Mouse (Mus musculus) midbrain, embryonic 13.5 days (tissue): ENCODE results near the gene Pnmt. TPM values are rescaled to one million over a fixed set of nuclear protein-coding genes. Genes with fewer than 3 reads are reported as not detected.

Experiments
- ATAC-seq: fragments of 200-750 bp; cut with Nextera tagmentation; 2 replicates; pipeline ENCODE4 v1.8.0; 2017; ENCODE audit warnings: mild to moderate bottlenecking, moderate TSS enrichment, moderate library complexity
- H3K27ac ChIP-seq: fragments of 300-500 bp; sonication (generic); 2 replicates; pipeline ENCODE4 v1.5.1; 2015; ENCODE audit warnings: inconsistent platforms, mild to moderate bottlenecking, moderate library complexity
- H3K27me3 ChIP-seq: fragments of 300-500 bp; sonication (generic); 2 replicates; pipeline ENCODE4 v1.6.1; 2015; ENCODE audit warnings: mild to moderate bottlenecking, inconsistent platforms
- H3K36me3 ChIP-seq: fragments of 300-500 bp; sonication (generic); 2 replicates; pipeline ENCODE4 v1.6.1; 2015; ENCODE audit warnings: mild to moderate bottlenecking, inconsistent platforms
- H3K4me1 ChIP-seq: fragments of 300-500 bp; sonication (generic); replicated peaks from 2 replicates; pipeline ENCODE4 v1.6.1; 2015; ENCODE audit warnings: inconsistent platforms
- H3K4me2 ChIP-seq: fragments of 300-500 bp; sonication (generic); replicated peaks from 2 replicates; pipeline ENCODE4 v1.6.1; 2015; ENCODE audit warnings: moderate library complexity, mild to moderate bottlenecking, inconsistent platforms
- H3K4me3 ChIP-seq: fragments of 300-500 bp; sonication (generic); replicated peaks from 2 replicates; pipeline ENCODE4 v1.5.1; 2015; ENCODE audit warnings: mild to moderate bottlenecking, inconsistent platforms
- H3K9ac ChIP-seq: fragments of 300-500 bp; sonication (generic); replicated peaks from 2 replicates; pipeline ENCODE4 v1.6.1; 2015; ENCODE audit warnings: mild to moderate bottlenecking, inconsistent platforms
- H3K9me3 ChIP-seq: fragments of 300-500 bp; sonication (generic); 2 replicates; pipeline ENCODE4 v1.6.1; 2016; ENCODE audit warnings: mild to moderate bottlenecking, inconsistent platforms
- WGBS: fragments of 180-500 bp; shearing (Covaris S2); methylation state at CpG from one replicate; pipeline ENCODE4 v1.1.7; 2015; 5-methylcytosine and 5-hydroxymethylcytosine counted together
- polyA plus RNA-seq: library from polyadenylated mRNA; unstranded; fragments of >200 nt; fragmentation: Nextera tagmentation; extraction: Ambion mirVana; gene quantifications from 2 replicates; pipeline ENCODE4 v1.2.1, GENCODE M21; 2015

The Pnmt gene
- polyA plus RNA-seq, 1 experiment from 2014 or later: 0.23 TPM

DNA sequence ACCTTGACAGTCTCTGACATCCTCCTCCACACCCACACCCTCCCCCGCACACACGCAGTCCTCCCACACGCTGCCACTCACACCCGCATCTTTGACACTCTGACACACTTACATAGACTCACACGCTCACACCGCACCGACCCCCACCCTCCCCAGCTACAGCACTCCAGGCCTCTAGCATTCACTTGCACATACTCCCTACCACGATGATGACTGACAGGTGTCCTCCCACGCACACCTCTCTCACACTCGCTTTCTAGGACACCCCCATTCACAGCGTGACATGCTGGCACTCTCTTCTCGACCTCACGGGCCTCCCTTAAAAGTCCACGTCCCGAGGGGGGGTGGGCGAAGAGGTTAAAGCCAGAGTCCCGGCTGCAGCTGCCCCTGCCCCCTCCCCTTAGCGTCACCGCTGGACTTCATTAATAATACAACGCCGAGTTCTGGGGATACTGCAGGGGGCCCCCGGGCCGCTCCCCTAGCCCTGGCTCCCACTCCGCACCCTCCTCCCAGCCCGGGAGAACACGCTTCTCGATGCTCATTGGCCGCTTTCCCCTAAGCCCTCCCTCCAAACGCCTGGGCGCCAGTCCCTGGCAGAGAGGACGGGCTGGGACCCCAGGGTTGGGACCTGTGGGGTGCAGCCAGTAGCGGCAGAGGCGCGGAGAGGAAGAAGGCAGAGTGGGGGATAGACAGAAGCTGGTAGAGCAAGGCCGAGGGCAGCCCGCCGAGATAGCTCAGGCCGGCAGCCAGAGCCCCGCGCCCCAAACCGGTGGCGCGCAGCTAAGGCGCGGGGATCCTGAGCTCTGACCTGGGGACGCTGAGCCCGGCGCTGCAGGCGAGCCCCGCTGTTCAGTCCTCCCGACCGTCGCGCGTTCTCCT lies 37.9 kb upstream of the Pnmt start, which contains the start of gene Ppp1r1b:
TSS of gene Ppp1r1b (plus strand) at position 322 of the 879 bp plus-strand sequence.
- Histone ChIP-seq H3K9me3 (no peaks in the 10 kb centered on the region), H3K4me3 (peak within 1 kb of the TSS; percentile 54), H3K4me1 (peaks cover 22% of the 10 kb centered on the region), H3K27me3 (peaks cover 95% of the 10 kb centered on the region), H3K4me2 (peak within 1 kb of the TSS; percentile 97), H3K27ac (no peak within 1 kb of the TSS), H3K36me3 (no peaks in the 10 kb centered on the region), H3K9ac (peak within 1 kb of the TSS; percentile 66)
- peak; percentile 74 for ATAC-seq
- under 1% methylated on average over 55 of the region's 55 CpGs for WGBS

DNA sequence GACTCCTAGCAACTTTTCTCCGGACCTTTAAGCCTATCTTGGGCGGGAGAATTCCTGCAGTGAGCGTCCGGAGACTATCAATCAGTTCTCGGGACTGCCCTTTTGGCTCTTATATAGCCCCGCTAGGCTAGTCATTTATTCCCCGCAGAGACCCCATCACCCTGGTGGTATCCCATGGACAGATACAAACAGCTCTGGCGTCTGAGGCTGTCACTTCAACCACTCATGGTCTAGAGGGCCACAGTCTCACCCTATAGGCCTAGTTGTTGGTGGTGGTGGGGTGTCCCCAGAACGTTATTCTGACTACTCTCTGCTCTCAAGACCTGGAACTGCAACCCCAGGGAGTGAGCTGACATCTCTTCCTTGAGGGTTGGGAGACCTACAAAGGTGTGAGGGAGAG lies 36.9 kb upstream of the Pnmt start:
- no peak for ATAC-seq
- no peaks in the 10 kb centered on the region for H3K36me3 ChIP-seq
- no peak overlapping the region for H3K27ac ChIP-seq
- H3K4me3 ChIP-seq: peak overlapping the region; percentile 54
- H3K9ac ChIP-seq: peak overlapping the region; percentile 66; the same call in 1 of the 2 replicates
- peaks cover 95% of the 10 kb centered on the region for H3K27me3 ChIP-seq
- H3K9me3 ChIP-seq: no peaks in the 10 kb centered on the region
- 4% methylated on average over 9 of the region's 9 CpGs for WGBS
- H3K4me2 ChIP-seq: peak overlapping the region; percentile 97
- peaks cover 22% of the 10 kb centered on the region for H3K4me1 ChIP-seq

DNA sequence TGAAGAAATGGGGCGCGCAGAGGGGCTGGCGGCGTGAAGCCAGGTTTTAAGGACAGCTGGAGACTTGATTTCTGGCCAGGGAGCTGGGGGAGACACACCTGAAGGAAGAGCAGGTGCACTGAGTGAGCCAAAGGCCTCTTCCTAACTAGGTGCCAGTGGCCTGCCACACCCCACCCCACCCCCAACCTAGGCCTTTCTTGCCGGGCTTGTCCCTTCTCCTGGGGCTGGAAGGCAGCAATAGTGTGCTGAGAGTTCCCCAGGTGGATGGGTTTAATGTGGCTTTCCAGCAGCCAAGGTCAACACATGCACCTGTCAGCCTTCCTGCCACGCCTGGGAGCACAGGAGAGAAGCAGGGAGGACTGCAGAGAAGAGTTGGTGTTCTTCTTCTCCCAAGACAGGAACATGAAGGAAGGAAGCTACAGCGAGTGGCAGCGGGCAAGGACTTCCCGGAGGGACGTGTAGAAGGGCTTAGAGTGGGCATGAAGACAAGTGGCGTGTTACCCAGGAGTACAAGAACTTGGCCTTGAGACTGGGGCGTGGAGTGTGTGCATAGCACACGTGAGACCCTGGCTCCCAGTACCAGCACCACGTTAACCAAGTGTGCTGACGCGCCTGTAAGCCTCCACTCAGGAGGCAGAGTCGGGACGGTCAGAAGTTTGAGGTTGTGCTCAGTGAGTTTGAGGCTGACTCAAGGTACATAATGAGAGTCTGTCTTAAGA lies 33.8 kb upstream of the Pnmt start:
- no peak overlapping the region for H3K4me2 ChIP-seq
- 77% methylated on average over 18 of the region's 18 CpGs for WGBS
- H3K4me3 ChIP-seq: no peak overlapping the region
- H3K27ac ChIP-seq: no peak overlapping the region
- no peaks in the 10 kb centered on the region for H3K36me3 ChIP-seq
- peaks cover 26% of the 10 kb centered on the region for H3K4me1 ChIP-seq
- H3K9me3 ChIP-seq: no peaks in the 10 kb centered on the region
- ATAC-seq: no peak
- peaks cover 82% of the 10 kb centered on the region for H3K27me3 ChIP-seq
- H3K9ac ChIP-seq: no peak overlapping the region

DNA sequence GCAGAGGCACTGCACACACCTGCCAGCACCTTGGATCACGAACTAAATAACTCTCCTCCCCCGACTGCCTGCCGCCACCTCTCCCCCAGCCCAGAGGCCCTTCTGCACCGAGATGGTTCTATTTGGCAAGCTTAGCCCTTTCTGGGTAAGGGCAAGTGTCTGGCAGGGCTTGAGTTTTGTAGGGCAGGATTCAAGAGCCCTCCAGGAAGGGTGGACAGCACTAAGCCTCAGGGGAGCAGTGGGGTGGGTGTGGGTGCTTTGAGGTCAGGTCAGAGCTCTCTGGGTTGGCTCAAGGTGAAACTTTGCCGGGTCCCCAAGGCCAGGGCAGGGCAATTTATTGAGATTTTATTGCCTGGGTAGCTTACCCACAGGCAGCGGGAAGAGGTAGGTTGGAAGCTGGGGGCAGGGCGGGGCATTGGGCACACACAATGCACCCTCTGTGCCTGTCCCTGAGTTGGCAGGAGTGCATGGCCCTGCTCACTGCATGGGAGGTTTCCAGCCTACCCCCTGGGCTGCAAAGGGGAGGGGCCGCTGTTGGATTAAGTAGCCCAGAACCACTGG lies 32.5 kb upstream of the Pnmt start:
- peaks cover 70% of the 10 kb centered on the region for H3K27me3 ChIP-seq
- ATAC-seq: no peak
- H3K36me3 ChIP-seq: no peaks in the 10 kb centered on the region
- H3K9ac ChIP-seq: no peak overlapping the region
- no peak overlapping the region for H3K4me3 ChIP-seq
- H3K9me3 ChIP-seq: no peaks in the 10 kb centered on the region
- peaks cover 19% of the 10 kb centered on the region for H3K4me1 ChIP-seq
- H3K4me2 ChIP-seq: no peak overlapping the region
- 41% methylated on average over 8 of the region's 8 CpGs for WGBS
- no peak overlapping the region for H3K27ac ChIP-seq

DNA sequence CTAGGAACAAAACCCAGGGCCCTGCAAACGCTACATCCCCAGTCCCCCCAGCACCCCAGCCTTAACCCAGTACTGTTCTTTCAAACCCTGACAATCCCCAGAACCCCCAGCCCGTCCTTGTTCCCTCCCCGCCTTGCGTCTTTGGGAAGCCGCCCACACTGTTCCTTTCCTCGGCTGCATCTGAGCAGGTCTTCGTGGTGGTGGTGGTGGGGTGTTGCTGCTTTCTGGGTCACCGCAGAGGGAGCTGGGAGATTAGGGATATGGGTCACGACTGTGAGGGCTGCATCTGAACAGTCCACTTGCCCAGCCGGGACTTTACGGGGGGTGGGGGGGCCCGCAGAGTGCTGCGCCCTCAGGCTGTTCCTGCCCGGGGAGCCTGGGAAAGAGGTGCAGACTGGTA lies 31.8 kb upstream of the Pnmt start:
- 57% methylated on average over 14 of the region's 14 CpGs for WGBS
- Histone ChIP-seq H3K9ac (no peak overlapping the region), H3K27me3 (peaks cover 63% of the 10 kb centered on the region), H3K4me2 (no peak overlapping the region), H3K4me1 (peaks cover 22% of the 10 kb centered on the region), H3K36me3 (no peaks in the 10 kb centered on the region), H3K27ac (no peak overlapping the region), H3K9me3 (no peaks in the 10 kb centered on the region), H3K4me3 (no peak overlapping the region)
- ATAC-seq: no peak

DNA sequence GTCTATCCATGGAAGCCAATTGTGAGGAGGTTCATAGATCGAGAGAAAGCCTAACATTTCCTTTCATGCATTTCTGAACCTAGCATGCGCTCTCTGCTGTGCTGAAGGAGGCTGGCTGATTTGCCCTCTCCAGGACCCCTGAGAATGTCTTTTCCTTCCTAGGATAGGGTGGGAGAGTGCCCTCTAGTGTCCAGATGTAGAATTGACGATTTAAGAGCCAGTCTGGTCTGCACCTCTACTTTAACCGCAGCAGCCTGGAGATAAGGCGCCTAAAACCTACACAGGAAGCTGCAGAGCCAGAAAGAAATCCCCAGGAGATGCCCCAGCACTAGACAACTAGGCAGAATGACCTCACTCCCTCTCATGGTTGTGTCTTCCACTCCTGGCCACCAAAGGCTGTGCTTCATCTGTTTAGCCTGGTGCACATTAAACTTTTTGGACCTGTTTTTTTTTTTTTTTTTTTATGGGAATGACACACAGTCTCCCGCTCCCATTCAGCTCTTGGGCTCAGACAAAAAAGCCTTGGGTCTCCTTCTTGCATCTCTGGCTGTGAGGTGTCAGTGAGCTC lies 30.4 kb upstream of the Pnmt start:
- Histone ChIP-seq H3K9me3 (no peaks in the 10 kb centered on the region), H3K4me3 (no peak overlapping the region), H3K36me3 (no peaks in the 10 kb centered on the region), H3K4me2 (no peak overlapping the region), H3K4me1 (peaks cover 36% of the 10 kb centered on the region), H3K27ac (no peak overlapping the region), H3K9ac (no peak overlapping the region), H3K27me3 (peaks cover 49% of the 10 kb centered on the region)
- WGBS: 7% methylated on average over 6 of the region's 6 CpGs
- no peak for ATAC-seq

DNA sequence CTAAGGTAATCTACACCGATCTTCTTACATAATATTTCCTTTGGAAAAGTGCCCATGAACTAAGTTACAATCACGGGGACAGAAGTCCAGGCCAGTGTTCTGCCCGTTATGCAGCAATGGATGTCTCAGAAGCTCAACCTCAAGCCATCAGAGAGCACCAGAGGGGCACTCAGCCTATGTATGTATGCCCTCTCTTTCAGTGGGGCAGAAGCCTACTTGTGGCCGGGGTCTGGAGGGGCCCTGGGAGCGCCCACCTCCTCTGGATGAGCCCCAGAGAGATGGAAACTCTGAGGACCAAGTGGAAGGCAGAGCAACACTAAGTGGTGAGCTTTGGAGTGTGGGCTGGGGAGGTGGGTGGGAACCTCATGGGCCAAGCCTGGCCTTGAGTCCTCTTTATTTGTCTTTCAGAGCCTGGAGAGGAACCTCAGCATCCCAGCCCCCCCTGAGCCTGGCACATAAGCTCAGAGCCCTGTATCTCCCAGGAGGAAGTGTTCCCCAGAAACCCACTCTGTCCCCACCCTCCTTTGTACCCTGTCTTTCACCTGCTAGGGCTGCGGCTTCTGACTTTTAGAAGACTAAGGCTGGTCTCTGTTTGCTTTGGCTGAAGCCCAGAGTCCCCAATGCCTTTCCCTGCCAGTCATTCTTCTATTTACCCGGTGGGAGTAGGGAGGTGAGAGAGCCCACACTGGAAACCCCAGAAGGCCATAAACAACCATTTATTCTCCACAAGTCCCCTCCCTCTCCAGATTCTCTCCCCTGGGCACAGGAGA lies 29.4 kb upstream of the Pnmt start:
- no peak overlapping the region for H3K4me3 ChIP-seq
- H3K4me2 ChIP-seq: peak overlapping the region; percentile 88; the same call in 1 of the 2 replicates
- H3K27me3 ChIP-seq: peaks cover 39% of the 10 kb centered on the region
- ATAC-seq: no peak
- H3K27ac ChIP-seq: no peak overlapping the region
- H3K9me3 ChIP-seq: no peaks in the 10 kb centered on the region
- WGBS: 81% methylated on average over 7 of the region's 7 CpGs
- peaks cover 46% of the 10 kb centered on the region for H3K4me1 ChIP-seq
- H3K36me3 ChIP-seq: no peaks in the 10 kb centered on the region
- no peak overlapping the region for H3K9ac ChIP-seq

DNA sequence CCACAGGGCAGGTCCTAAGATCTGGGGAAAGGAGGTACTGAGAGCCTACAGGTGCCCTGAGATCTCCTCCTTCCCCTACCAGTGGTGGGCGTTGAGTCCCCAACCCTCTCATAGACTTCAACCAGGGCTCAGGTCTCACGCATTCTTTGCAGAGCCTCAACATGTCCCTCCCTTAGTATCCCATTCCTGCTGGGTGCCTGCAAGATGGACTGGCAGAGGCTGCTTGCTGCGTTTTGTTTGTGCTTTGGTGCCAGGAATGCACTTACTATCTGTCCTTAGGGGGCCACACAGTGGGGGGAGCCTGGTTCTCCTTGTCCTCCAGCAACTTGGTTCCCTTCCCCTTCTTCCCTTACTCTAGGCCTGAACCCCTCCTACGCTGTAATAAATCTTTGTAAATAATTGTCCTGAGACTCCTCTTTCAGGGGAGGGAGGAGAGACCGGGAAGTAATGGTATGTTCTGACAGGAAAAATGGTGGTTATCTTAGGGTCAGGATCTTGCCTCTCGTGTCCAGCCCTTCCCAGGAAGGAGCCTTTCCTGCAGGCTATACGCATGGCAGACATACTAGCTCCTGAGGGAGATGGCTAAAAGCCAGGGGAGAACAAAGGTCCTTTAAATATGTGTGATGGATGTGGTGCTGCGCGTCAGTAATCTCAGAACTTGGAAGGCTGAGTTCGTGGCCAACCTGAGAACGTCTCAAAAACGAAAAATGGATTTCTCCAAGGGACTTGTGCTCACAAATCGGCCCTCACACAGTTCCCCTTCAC lies 28.7 kb upstream of the Pnmt start:
- WGBS: 9% methylated on average over 13 of the region's 13 CpGs
- Histone ChIP-seq H3K9me3 (no peaks in the 10 kb centered on the region), H3K9ac (peak overlapping the region; percentile 76), H3K27me3 (peaks cover 31% of the 10 kb centered on the region), H3K4me3 (peak overlapping the region; percentile 74), H3K4me2 (peak overlapping the region; percentile 88), H3K36me3 (no peaks in the 10 kb centered on the region), H3K4me1 (peaks cover 47% of the 10 kb centered on the region), H3K27ac (peak overlapping the region; percentile 85)
- no peak for ATAC-seq

DNA sequence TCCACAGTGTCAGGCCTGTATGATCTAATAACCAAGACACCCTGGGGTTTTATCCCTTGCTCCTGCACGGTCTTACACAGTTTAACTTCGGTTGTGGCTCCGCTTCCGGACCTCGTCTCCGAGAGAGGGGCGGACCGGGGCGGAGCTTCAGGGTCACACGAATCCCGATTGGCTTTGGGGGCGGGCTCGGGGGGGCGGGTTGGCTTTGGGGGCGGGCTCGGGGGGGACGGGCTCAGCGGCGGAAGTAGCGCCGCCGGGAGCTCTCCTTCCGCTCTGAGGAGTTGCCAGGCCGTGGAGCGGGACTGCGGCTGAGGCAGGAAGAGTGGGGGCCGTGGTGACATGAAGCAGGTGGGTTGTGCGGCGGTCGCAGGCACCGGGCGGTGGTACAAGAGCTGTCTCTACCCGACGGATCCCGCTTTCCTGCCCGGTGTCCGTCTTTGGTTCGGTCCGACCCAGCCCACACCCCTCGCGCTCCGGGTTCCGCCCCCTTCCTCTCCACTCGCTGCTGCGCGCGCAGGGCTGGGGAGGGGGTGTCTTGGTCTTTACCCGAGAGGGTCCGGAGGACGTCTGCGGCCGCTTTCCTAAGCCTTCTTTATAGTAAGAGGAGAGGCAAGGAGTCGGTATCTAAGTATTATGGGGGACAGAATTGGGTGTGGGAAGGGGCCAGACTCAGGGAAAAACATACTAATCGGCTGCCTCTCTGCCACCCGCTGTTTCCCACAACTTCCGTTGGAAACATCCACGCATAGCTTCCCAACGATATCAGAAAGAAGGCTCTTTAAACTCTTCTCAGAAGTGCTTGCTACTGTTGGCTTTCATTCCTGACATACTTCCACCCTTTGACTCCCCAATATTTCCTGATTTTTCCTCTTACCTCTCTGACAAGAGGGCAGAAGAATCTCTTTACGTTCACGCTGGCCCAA lies 27.8 kb upstream of the Pnmt start, which contains the start of gene Stard3:
TSS of gene Stard3 (plus strand) at position 208 of the 923 bp plus-strand sequence.
- peaks cover 23% of the 10 kb centered on the region; the same call in 1 of the 2 replicates for H3K27me3 ChIP-seq
- H3K9me3 ChIP-seq: no peaks in the 10 kb centered on the region
- H3K4me3 ChIP-seq: peak within 1 kb of the TSS; percentile 74
- no peaks in the 10 kb centered on the region for H3K36me3 ChIP-seq
- peak within 1 kb of the TSS; percentile 85 for H3K27ac ChIP-seq
- WGBS: under 1% methylated on average over 54 of the region's 60 CpGs
- peak; percentile 87 for ATAC-seq
- H3K9ac ChIP-seq: peak within 1 kb of the TSS; percentile 76
- peak within 1 kb of the TSS; percentile 88 for H3K4me2 ChIP-seq
- peaks cover 47% of the 10 kb centered on the region for H3K4me1 ChIP-seq
